Mouse (Mus musculus) Patski (cell line): ENCODE data around the gene Fam213a. TPM values are rescaled to one million over a fixed set of nuclear protein-coding genes. Genes with fewer than 3 reads are reported as not detected.

Source experiments
- ATAC-seq: fragments of 100-300 bp; one replicate; pipeline ENCODE4 v1.8.0; 2021
- CTCF ChIA-PET: fragments of 350-600 bp; sonication (Branson Sonifier 250); formaldehyde crosslinking; loops from one replicate; lab custom pipeline; 2022; ENCODE audit warnings: inconsistent platforms; lab: Charles Lee
- POLR2A ChIA-PET: fragments of 350-600 bp; sonication (Branson Sonifier 250); formaldehyde crosslinking; loops from one replicate; lab custom pipeline; 2022; ENCODE audit warnings: antibody characterized with exemption, inconsistent platforms; lab: Charles Lee
- DNase-seq: peaks from one replicate; pipeline ENCODE4 v3.0.0-alpha.2; 2011; ENCODE audit warnings: low read depth, low spot score
- H3K27me3 ChIP-seq: fragments of 371-371 bp; one replicate; pipeline ENCODE4 v1.5.1; 2021
- CTCF ChIP-seq: fragments of 100-300 bp; IDR thresholded peaks from one replicate; pipeline ENCODE4 v1.5.1; 2021
- in situ Hi-C: fragments of 300-500 bp; cut with MboI; formaldehyde crosslinking; loops from 3 replicates; pipeline ENCODE4 v1.11.1; 2018; ENCODE audit warnings: low pct_unique_long_range_greater_than_20kb, mixed read lengths
- polyA plus RNA-seq: library from polyadenylated mRNA; unstranded; gene quantifications from one replicate; pipeline ENCODE4 v1.2.3, GENCODE M21; 2021

The Fam213a gene
- polyA plus RNA-seq, 1 experiment from 2014 or later, result 13.2 TPM

DNA sequence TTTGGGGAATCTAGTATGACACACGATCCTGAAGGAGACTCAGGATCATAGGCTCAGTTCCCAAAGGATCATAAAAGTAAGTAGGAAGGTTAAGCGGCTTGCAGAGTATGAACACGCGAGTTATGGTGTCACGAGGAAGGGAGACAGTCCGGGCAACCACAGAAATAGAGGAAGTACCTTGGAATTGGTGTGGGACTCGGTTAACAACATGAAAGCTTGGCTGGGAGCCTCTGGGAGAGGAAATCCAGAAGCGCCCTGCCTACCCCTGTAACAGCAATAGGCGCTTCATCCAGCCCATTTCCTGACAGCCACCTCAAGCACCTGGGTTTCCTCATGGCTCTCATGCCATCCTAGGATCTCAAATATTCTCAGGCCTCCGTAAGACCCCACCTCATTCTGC, 7.3 kb downstream of the Fam213a start:
- no peaks in the 10 kb centered on the region for H3K27me3 ChIP-seq
- no peak for TF ChIP-seq CTCF
- no peak for DNase-seq
- in situ Hi-C loops, result no loop called here
- POLR2A ChIA-PET, result no interaction called here
- CTCF ChIA-PET, result no interaction called here
- ATAC-seq, result no peak

DNA sequence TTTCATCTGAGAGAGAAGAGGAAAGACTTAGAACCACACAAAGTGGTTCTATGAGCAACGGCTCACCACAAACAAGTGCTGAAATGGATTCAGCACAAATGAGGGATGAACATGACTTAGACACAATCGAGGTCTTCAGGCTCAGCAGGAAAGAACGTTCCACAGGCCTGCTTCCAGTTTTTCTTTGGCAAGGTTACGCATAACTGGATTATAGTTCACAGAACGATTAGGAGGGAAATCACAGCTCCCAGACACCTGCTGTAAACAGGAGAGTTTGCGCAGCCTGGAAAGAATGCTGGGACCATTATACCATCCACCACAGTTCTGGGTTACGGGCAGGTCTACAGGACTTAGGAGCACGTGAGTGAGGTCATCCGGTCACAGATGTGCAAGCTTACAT, 7.9 kb downstream of the Fam213a start:
- no peaks in the 10 kb centered on the region for H3K27me3 ChIP-seq
- ATAC-seq (no peak), DNase-seq (no peak)
- ChIA-PET POLR2A (no interaction called here), CTCF (no interaction called here)
- TF ChIP-seq CTCF, result no peak
- in situ Hi-C loops, result no loop called here

- POLR2A ChIA-PET, result interaction anchor here (0.5 to 0.6 kb wide), 2 partner anchors 24 to 66 kb away, joined by 3 to 4 read pairs; no protein-coding TSS in a partner anchor
- CTCF ChIA-PET, result interaction anchor here (1.1 to 1.2 kb wide), 2 partner anchors 12 to 31 kb away, joined by 3 read pairs; no protein-coding TSS in a partner anchor
- DNase-seq (no peak), ATAC-seq (no peak)
- no peak for TF ChIP-seq CTCF
- in situ Hi-C loops, result no loop called here
- H3K27me3 ChIP-seq, result no peaks in the 10 kb centered on the region
These were observed 9.1 kb downstream of the Fam213a start for GRCm38 (mm10) chr14:41004201-41005141.

GRCm38 (mm10) chr14:41001576-41001975, 12.0 kb downstream of the Fam213a start:
- no peak for ATAC-seq
- H3K27me3 ChIP-seq, result no peaks in the 10 kb centered on the region
- CTCF ChIA-PET, result interaction anchor here (1.0 to 2.2 kb wide), 2 partner anchors 23 to 33 kb away, joined by 4 to 5 read pairs; no protein-coding TSS in a partner anchor
- no peak for DNase-seq
- POLR2A ChIA-PET, result no interaction called here
- in situ Hi-C loops, result no loop called here
- no peak for TF ChIP-seq CTCF

DNA sequence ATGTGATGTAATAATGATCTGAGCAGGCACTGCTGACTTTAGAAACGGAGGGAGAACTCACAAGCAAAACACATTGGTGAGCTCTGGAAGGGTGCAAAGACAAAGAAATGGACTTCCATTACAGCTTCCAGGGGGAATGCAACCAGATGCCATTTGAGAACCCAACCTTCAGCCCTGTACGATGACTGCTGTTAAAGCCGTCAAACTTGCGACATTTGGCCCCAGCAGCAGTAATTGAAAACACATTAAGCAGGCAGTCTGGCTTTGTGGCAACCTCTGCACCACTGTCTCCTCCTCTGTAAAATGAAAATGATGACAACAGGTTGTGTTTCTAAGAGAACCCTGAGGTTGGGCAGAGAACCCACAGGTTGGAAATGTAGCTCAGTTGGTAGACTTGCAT, 12.8 kb downstream of the Fam213a start:
- POLR2A ChIA-PET, result no interaction called here
- ATAC-seq, result no peak
- CTCF ChIA-PET, result no interaction called here

DNA sequence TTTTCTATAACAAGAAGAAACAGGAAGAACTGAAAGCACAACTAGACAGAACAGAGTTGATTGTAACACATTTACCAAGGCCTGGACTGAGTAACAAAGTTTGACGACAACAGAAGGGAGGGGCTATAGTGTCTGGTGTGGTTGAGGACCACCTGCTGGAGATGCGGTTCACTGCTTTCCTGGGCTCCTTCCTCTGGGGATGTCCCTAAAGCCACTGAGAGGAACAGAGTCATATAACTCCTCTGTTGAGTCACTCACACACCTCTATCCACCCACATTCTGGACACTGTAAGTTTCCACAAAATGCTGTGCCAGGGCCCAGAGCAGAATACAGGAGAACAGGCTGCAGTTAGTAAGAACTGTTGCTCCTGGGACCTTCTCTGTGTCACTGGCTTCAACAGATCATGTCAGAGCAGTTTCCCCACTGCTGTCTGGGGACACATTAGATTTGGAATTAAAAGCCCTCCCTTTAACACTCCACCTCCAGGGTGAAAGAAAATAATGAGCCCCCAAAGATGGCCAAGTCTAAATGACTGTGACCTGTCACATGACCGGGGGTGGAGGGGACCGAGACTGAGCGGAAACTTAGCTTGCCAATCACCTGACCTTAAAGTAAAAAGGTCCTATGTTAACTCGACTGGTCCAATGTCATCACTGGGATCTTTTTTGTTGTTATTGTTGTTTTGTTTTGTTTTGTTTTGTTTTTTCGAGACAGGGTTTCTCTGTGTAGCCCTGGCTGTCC, 13.5 kb downstream of the Fam213a start:
- ATAC-seq (peak; percentile 70), DNase-seq (no peak)
- ChIA-PET CTCF (no interaction called here), POLR2A (interaction anchor here (1.5 kb wide), 1 partner anchor 16 kb away, joined by 3 read pairs; no protein-coding TSS in a partner anchor)
- no peaks in the 10 kb centered on the region for H3K27me3 ChIP-seq
- TF ChIP-seq CTCF, result no peak
- in situ Hi-C loops, result no loop called here

More for the DNA sequence above, 12.8 kb downstream of the Fam213a start:
- no peak for TF ChIP-seq CTCF
- H3K27me3 ChIP-seq, result no peaks in the 10 kb centered on the region
- in situ Hi-C loops, result no loop called here
- DNase-seq, result no peak

DNA sequence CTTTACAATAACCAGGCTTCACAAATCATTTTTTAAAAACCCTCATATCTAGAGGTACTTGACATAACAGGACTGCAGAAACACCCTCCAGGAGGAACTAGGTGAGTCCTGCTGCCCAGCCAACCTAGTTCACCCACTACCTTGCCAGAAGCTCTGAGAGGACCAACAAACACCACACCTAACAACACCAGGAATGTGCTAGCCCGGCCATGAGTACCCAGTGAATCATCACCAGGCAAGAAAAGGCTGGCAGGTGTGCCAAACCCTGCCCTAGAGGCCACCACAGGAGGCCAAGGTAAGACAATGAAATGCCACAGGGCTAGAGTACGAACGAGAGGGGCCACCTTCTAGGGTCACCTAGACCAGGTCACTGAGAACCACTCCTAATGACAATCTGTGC, 17.4 kb downstream of the Fam213a start:
- ChIA-PET POLR2A (no interaction called here), CTCF (no interaction called here)
- TF ChIP-seq CTCF, result no peak
- no peak for DNase-seq
- H3K27me3 ChIP-seq, result no peaks in the 10 kb centered on the region
- ATAC-seq, result no peak
- in situ Hi-C loops, result no loop called here

- no peak for TF ChIP-seq CTCF
- ChIA-PET POLR2A (no interaction called here), CTCF (interaction anchor here (1.0 kb wide), 1 partner anchor 41 kb away, joined by 3 read pairs; no protein-coding TSS in a partner anchor)
- DNase-seq (no peak), ATAC-seq (no peak)
- H3K27me3 ChIP-seq, result no peaks in the 10 kb centered on the region
- in situ Hi-C loops, result no loop called here
These were observed 21.1 kb downstream of the Fam213a start for GRCm38 (mm10) chr14:40992464-40992863.

- CTCF ChIA-PET, result interaction anchor here (1.5 kb wide), 1 partner anchor 71 kb away, joined by 4 read pairs; no protein-coding TSS in a partner anchor
- no peak for DNase-seq
- no peak for ATAC-seq
- in situ Hi-C loops, result no loop called here
- POLR2A ChIA-PET, result interaction anchor here (0.6 kb wide), 1 partner anchor 35 kb away, joined by 3 read pairs; no protein-coding TSS in a partner anchor
- no peaks in the 10 kb centered on the region for H3K27me3 ChIP-seq
- TF ChIP-seq CTCF, result no peak
These were observed 24.8 kb downstream of the Fam213a start for GRCm38 (mm10) chr14:40988780-40989179.

GRCm38 (mm10) chr14:40987184-40987583, 26.4 kb downstream of the Fam213a start:
- in situ Hi-C loops, result no loop called here
- CTCF ChIA-PET, result interaction anchor here (1.5 to 1.6 kb wide), 3 partner anchors 41 to 46 kb away, joined by 3 to 6 read pairs (median 4); no protein-coding TSS in a partner anchor
- DNase-seq, result no peak
- TF ChIP-seq CTCF, result no peak
- no peaks in the 10 kb centered on the region for H3K27me3 ChIP-seq
- POLR2A ChIA-PET, result no interaction called here
- ATAC-seq, result peak; percentile 96
